Mouse (Mus musculus) spleen, adult 2 months (tissue): Measurements from ENCODE around the gene Cfap97d1.

Experiments used
- CTCF ChIP-seq: fragments of 200-500 bp; IDR thresholded peaks from 2 replicates; pipeline ENCODE4 v1.5.1; 2011; ENCODE audit warnings: mild to moderate bottlenecking, inconsistent platforms; ENCODE audit not compliant: insufficient read depth, insufficient read length, insufficient replicate concordance; ENCODE audit errors: extremely low read depth
- POLR2A ChIP-seq: fragments of 200-500 bp; IDR thresholded peaks from 2 replicates; pipeline ENCODE4 v1.6.1; 2011; ENCODE audit warnings: low read depth, low read length, inconsistent platforms

DNA sequence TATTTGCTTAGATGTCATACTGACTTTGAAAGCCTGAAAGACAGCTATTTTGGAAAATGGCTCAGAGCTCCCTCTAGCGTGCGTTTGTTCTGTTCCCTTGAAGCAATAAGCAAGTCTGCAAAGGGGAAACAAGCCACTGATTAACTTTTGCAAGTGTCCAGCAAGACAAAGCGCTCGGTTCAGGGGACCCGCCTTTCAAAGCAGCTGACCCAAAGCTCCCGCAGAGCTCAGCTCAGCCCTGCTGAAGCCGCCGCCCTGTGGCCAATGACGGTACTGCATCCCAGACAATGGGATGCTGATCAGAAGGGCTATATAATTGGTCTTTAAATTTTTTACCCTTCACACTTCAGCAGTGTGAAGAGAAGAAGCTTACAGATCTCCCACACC, 56.1 kb downstream of the Cfap97d1 start:
- TF ChIP-seq CTCF (peak; percentile 75), POLR2A (no peak)
